Mouse (Mus musculus) kidney, postnatal 0 days (tissue): ENCODE measurements at regions not wholly inside any gene's neighbourhood (a gene's known extent, or its start where the extent isn't known, plus 50 kb on each side); places are given as distances from the start of the nearest gene placed in this dataset.
"Not testable (repeated sequence)": the region's sequence is repeated elsewhere in the genome, so short reads cannot be mapped to it uniquely, and the experiment has no call there.

ENCODE experiments used
- ATAC-seq: fragments of 200-750 bp; cut with Nextera tagmentation; replicated peaks from 2 replicates; pipeline ENCODE4 v1.8.0; 2017; ENCODE audit warnings: low read depth, moderate number of reproducible peaks, moderate TSS enrichment, moderate library complexity; ENCODE audit not compliant: low FRiP score
- DNase-seq: peaks from one replicate; pipeline ENCODE4 v3.0.0-alpha.2; 2016; ENCODE audit warnings: low spot score
- H3K27ac ChIP-seq: fragments of 300-500 bp; sonication (generic); 2 replicates; pipeline ENCODE4 v1.5.1; 2014; ENCODE audit warnings: mild to moderate bottlenecking
- H3K27me3 ChIP-seq: fragments of 300-500 bp; sonication (generic); 2 replicates; pipeline ENCODE4 v1.6.1; 2014; ENCODE audit warnings: low read length, mixed read lengths; ENCODE audit not compliant: insufficient read depth
- H3K36me3 ChIP-seq: fragments of 300-500 bp; sonication (generic); 2 replicates; pipeline ENCODE4 v1.6.1; 2014; ENCODE audit warnings: low read length, mixed read lengths; ENCODE audit not compliant: insufficient read depth
- H3K4me1 ChIP-seq: fragments of 300-500 bp; sonication (generic); replicated peaks from 2 replicates; pipeline ENCODE4 v1.6.1; 2014; ENCODE audit warnings: antibody characterized with exemption, low read length, mixed read lengths; ENCODE audit not compliant: insufficient read depth
- H3K4me2 ChIP-seq: fragments of 300-500 bp; sonication (generic); 2 replicates; pipeline ENCODE4 v1.6.1; 2014; ENCODE audit warnings: mild to moderate bottlenecking, low read length, moderate library complexity, mixed read lengths
- H3K4me3 ChIP-seq: fragments of 300-500 bp; sonication (generic); replicated peaks from 2 replicates; pipeline ENCODE4 v1.5.1; 2014; ENCODE audit warnings: low read depth, low read length
- H3K9ac ChIP-seq: fragments of 300-500 bp; sonication (generic); 2 replicates; pipeline ENCODE4 v1.6.1; 2014; ENCODE audit warnings: low read depth, low read length
- H3K9me3 ChIP-seq: fragments of 300-500 bp; sonication (generic); replicated peaks from 2 replicates; pipeline ENCODE4 v1.6.1; 2016; ENCODE audit warnings: low read length, inconsistent platforms, mixed read lengths
- CTCF ChIP-seq: IDR thresholded peaks from 2 replicates; pipeline ENCODE4 v1.5.1; 2016; ENCODE audit warnings: antibody characterized with exemption, low read depth, mild to moderate bottlenecking, moderate library complexity
- WGBS: fragments of 180-500 bp; shearing (Covaris S2); extraction: QIAGEN DNeasy Blood & Tissue Kit; methylation state at CpG from one replicate; pipeline ENCODE4 v1.1.7; 2014; 5-methylcytosine and 5-hydroxymethylcytosine counted together

DNA sequence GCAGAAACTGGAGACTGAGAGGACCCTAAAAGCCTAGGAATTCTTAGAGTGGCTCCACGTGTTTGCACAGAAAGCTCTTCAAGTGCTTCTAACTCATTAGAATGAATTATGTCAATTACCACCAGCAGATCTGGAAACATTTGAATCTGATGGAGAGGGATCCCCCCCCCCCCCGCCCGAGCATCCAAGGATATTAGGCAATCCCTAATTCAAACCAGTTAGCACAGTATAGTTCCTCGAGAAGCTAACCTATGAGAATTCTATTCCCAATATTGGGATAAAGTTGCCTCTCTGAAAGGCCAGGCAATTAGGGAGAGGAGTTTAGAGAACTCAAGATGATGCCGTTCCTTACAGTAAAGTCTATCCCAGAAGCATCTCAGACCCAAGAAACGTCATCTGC is 354.9 kb upstream of the Fign start:
- no peak for TF ChIP-seq CTCF
- no peak for ATAC-seq
- H3K9ac ChIP-seq = no peak overlapping the region
- no peaks in the 10 kb centered on the region for H3K27me3 ChIP-seq
- H3K27ac ChIP-seq = no peak overlapping the region
- H3K4me3 ChIP-seq = no peak overlapping the region
- no peak for DNase-seq
- H3K36me3 ChIP-seq = no peaks in the 10 kb centered on the region
- whole genome bisulfite sequencing = 84% methylated on average over 6 of the region's 6 CpGs
- no peaks in the 10 kb centered on the region for H3K4me1 ChIP-seq
- H3K9me3 ChIP-seq = no peaks in the 10 kb centered on the region
- H3K4me2 ChIP-seq = no peak overlapping the region

DNA sequence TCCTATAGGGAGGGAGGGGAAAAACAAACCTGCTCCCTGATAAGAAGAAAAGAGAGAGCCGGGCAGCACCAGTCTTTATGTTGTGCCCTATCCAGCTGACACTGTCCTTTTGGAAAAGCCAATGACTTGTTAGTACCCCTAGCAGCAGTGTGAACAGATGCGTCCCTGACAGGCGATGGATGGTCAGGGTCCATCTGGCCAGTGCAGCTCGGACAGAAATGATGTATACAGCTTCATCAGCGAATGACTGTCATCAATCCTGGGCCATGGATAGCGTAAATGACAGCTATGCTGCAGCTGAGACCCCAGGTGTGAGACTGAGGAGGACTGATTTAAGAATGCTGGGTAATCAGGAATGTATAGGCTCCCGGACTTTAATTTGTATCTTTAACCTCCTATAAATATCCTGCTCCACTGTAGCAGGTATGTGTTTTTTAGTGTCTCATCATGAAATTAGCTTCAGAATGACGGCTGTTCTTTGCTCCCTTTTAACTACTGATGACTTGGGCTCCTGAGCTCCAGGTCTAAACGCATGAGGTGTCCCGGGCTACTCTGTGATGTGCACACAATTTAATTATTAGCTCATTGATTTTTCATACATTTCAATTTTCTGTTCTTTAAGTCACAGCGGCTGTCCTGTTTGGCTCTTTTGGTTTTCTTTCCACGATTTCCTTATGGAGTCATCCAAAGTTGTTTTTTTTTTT is 353.9 kb upstream of the Fign start:
- ATAC-seq (no peak), DNase-seq (no peak)
- Histone ChIP-seq H3K4me2 (no peak overlapping the region), H3K27me3 (no peaks in the 10 kb centered on the region), H3K4me3 (no peak overlapping the region), H3K4me1 (no peaks in the 10 kb centered on the region), H3K9me3 (no peaks in the 10 kb centered on the region), H3K36me3 (no peaks in the 10 kb centered on the region), H3K27ac (no peak overlapping the region), H3K9ac (no peak overlapping the region)
- no peak for TF ChIP-seq CTCF
- 74% methylated on average over 12 of the region's 12 CpGs for WGBS

DNA sequence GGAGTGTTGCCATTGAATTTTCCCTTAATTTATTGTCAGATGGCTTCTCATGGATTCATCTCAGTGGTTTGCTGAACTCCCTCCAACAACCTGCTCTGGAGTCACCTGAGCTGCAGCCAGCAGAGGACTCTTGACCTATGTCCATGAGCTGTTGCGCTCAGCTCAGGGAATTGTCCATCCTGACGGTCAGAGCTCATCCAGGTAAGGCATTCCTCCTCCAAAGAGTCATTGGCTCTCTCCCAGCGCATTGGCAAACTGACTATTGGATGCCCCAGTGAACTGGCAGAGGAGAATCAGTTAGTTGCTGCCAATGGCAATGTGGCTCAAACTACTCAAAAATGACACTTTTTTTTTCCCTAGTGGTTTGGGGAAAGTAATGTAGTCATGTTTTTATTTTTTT is 345.3 kb upstream of the Fign start:
- no peak overlapping the region for H3K9ac ChIP-seq
- no peaks in the 10 kb centered on the region for H3K4me1 ChIP-seq
- H3K36me3 ChIP-seq = no peaks in the 10 kb centered on the region
- no peaks in the 10 kb centered on the region for H3K27me3 ChIP-seq
- H3K9me3 ChIP-seq = no peaks in the 10 kb centered on the region
- 64% methylated on average over 3 of the region's 3 CpGs for WGBS
- no peak for TF ChIP-seq CTCF
- no peak for ATAC-seq
- no peak overlapping the region for H3K4me3 ChIP-seq
- no peak overlapping the region for H3K27ac ChIP-seq
- H3K4me2 ChIP-seq = no peak overlapping the region
- DNase-seq = no peak

DNA sequence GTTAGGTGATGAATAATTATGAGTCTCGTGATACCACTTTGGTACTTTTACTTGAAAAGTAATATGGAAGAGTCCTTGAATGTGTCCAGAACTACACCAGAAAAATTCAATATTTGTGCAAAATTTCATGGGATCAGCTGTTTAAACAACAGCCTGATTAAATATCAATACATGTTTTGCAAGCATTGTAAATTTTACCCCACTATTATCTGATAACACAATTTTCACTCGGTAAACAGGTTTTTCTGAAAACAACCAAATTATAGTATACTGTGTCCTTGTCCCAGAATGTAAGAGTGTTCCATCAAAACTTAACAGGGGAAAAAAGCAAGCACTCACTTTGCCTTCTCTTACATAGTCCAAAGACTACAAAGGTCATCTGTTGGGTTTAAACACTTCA is 343.1 kb upstream of the Fign start:
- ATAC-seq (no peak), DNase-seq (no peak)
- WGBS = 89% methylated on average over 2 of the region's 2 CpGs
- H3K27ac ChIP-seq = no peak overlapping the region
- H3K27me3 ChIP-seq = no peaks in the 10 kb centered on the region
- no peak for TF ChIP-seq CTCF
- no peak overlapping the region for H3K4me2 ChIP-seq
- H3K4me3 ChIP-seq = no peak overlapping the region
- no peaks in the 10 kb centered on the region for H3K9me3 ChIP-seq
- no peaks in the 10 kb centered on the region for H3K36me3 ChIP-seq
- H3K4me1 ChIP-seq = no peaks in the 10 kb centered on the region
- no peak overlapping the region for H3K9ac ChIP-seq

DNA sequence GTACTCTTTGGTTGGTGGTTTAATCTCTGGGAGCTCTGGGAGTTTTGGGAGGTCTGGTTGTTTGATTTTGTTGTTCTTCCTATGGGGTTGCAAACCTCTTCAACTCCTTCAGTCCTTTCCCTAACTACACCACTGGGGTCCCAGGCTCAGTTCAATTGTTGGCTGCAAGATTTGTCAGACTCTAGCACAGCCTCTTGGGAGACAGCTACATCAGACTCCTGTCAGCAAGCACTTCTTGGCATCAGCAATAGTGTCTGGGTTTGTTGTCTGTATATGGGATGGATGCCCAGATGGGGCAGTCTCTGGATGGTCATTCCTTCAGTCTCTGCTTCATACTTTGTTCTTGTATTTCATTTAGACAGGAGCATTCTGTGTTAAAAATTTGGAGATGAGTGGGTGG is 319.3 kb upstream of the Fign start:
- H3K36me3 ChIP-seq, H3K9me3 ChIP-seq, ATAC-seq, H3K9ac ChIP-seq, H3K4me3 ChIP-seq, H3K4me1 ChIP-seq, H3K27ac ChIP-seq, DNase-seq, H3K4me2 ChIP-seq, H3K27me3 ChIP-seq: not testable (repeated sequence)

DNA sequence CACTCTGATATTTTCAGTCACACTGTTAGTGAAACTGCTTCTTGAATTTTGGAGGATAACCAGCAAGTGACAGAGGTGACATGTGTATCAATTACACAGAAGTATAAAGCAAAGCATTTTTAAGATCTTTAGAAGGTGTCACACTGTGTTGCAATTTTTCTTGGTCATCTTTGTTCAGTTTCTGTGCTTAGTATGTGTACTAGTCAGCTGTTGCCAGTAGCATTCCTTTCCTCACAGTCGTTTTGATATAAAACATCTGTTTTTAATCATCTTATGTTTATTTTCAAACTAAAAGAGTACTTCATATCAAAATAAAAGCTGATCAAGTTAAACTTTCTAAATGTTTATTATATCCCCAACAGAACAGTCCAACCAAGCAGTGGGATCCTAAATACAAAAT is 316.0 kb upstream of the Fign start:
- Histone ChIP-seq H3K9me3 (no peaks in the 10 kb centered on the region), H3K4me2 (no peak overlapping the region), H3K4me1 (no peaks in the 10 kb centered on the region), H3K27me3 (no peaks in the 10 kb centered on the region), H3K4me3 (no peak overlapping the region), H3K27ac (no peak overlapping the region), H3K9ac (no peak overlapping the region), H3K36me3 (no peaks in the 10 kb centered on the region)
- TF ChIP-seq CTCF = no peak
- 44% methylated on average over 1 of the region's 1 CpGs for WGBS
- no peak for ATAC-seq
- peak; percentile 84 for DNase-seq

DNA sequence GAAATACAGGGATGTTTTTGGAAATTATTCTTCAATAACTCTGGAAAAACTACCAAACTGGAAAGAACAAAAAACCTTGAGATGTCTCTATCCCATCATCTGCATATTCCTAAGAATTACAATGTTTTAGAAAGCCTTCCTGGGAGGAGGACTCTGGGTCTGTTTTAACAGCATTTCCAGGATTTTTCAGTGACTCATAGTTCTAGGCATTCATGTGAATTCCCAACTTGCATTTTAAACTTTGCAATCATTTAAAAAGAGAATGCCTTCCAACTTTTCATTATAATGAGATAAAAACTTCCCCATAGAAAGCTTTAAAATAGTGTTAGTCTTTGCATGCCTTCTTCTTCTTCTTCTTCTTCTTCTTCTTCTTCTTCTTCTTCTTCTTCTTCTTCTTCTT is 315.4 kb upstream of the Fign start:
- DNase-seq = peak; percentile 54
- Histone ChIP-seq H3K4me3 (no peak overlapping the region), H3K9ac (no peak overlapping the region), H3K4me1 (no peaks in the 10 kb centered on the region), H3K4me2 (no peak overlapping the region), H3K36me3 (no peaks in the 10 kb centered on the region), H3K27ac (no peak overlapping the region), H3K9me3 (no peaks in the 10 kb centered on the region), H3K27me3 (no peaks in the 10 kb centered on the region)
- ATAC-seq = no peak
- no peak for TF ChIP-seq CTCF
